Mouse (Mus musculus): ENCODE measurements at regions not wholly inside any gene's neighbourhood (a gene's known extent, or its start where the extent isn't known, plus 50 kb on each side); places are given as distances from the start of the nearest gene placed in this dataset.
A peak's percentile ranks its signal among the peaks of the same experiment; 100 is the strongest.

DNA sequence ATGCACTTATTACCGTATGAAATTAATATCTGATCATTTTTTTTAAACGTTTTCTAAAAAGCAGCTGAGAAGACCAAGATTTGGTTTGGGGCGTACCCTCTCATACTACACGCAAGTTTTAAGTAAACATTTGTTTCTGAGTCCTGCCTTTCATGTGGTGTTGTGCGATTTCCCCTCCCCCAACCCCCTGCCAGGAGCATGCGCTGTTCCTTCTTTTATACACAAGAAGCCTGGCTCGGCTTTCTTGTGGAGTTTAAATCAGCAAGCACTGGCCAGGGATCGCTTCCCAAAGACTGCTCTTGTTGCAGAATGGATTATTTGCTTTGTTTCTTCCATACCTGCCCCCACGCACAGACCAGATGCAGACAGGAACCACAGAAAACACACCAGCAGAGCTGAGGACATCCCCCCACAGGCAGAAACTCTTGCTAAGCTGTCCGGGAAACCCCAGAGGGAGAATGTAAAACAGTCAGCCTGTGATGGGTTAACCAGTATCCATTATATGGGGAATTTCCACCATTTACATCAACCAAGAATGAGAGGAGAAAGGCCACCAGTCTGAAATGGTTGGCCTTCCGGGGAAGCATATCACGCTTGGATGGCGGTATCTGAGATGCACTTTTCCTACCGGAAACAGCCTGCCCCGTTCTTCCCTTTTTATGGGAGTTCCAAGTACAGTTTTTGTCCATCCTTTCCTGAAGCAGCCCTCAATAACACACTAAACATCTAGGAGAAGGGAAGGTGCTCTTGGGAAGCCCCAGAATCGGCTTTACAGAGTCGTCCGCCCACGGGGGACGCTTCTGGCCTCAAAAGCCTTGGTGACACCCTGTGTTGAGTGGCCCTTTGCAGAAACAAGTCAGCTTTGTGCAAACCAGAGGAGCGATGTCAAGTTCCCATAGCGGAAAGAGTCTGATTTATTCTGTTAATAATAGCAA lies 91.3 kb downstream of the Tomm20 start:
- DNase-seq: no peak

DNA sequence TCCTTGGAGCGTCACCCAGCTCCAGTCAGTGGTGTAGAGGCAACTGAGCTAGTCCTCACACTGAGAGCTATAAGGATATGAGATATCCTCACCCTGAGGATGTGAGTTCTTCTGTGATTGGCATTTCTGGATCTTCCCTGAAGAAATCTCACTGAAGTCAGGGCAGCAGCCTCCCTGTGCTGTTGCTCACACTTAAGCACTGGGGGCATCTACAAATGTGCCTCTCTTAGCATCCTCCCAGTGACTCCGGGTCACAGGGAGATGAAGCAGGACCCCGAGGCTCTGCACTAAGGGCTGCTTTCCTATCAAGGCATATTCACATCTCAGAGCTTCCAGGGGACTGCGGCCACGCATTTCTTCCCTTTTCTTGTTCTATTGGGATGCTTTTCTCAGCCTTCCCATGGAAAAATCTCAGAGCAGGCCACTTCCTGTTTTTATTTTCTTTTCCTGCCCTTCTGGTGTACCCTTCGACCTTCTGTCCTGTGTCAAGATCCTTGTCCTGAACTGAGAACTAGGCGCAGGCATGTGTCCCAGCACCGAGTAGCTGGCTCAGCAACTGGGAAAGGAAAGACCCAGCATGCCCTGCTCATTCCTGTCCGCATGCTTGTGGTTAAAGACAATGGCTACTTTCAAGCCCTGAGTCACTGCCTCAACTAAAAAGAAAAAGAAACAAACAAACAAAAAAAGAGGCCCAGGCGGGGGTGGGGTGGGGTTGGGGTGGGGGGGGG lies 92.8 kb downstream of the Tomm20 start:
- no peak for DNase-seq

DNA sequence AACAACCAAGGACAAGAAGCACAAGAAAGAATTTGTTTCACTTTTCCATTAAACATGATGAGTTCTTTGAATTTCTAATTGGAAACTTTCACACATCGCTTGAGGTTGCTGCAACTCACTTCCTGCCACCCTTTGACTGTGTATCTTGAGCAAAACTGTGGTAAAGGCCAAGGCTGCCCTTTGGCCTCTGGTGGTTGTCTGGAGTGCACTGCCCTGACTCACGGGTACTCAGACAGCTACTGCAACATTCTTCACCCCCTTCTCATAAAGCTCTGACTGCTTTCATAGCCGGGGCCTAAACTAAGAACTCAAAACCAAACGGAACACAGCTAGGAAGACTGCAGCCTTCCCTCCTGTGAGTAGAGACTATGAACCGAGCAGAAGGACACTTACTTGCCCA lies 93.5 kb downstream of the Tomm20 start:
- DNase-seq: peak; percentile 76

GRCm38 (mm10) chr8:126851780-126852179 lies 93.9 kb downstream of the Tomm20 start:
- DNase-seq: no peak

GRCm38 (mm10) chr8:126850189-126850535 lies 95.5 kb downstream of the Tomm20 start:
- DNase-seq: no peak

- peak; percentile 82 for DNase-seq
Measured at GRCm38 (mm10) chr8:126849411-126850188, 96.0 kb downstream of the Tomm20 start.

DNA sequence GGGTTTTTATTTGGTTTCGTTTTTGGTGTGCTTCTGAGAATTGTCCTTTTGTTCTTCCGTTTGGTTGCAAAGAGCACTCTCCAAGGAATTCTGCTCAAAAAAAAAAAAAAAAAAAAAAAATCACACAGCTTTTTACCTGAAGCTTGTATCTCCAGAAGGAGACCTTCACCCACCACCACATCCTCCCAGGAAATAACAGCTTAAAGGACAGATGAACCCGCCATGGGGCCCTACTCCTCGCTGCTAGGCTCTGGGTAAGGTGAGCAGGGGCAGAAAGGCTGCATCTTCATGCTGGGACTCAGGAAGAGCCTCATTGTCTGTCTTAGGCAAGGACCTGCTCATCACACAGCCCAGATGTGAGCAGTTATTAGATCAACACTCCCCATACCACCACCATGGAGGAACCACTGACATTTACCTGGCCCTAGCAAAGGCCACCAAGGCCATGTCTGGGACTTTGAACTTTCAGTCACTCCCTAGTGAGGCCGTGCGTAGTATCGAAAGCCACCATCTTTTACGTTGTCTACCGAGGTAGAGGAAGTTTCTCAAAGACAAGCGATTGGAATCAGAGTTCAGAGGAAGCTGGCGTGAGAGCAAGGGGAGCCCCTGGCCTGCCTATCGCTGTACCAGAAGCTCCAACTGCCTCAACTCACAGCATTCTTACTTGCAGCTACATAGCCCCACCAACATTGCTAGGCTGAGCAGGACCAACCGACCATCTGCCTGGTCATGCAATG lies 97.1 kb downstream of the Tomm20 start:
- no peak for DNase-seq

GRCm38 (mm10) chr8:126847664-126848353 lies 97.8 kb downstream of the Tomm20 start:
- DNase-seq: peak; percentile 70

GRCm38 (mm10) chr8:126846188-126846565 lies 99.5 kb downstream of the Tomm20 start:
- DNase-seq: no peak

DNA sequence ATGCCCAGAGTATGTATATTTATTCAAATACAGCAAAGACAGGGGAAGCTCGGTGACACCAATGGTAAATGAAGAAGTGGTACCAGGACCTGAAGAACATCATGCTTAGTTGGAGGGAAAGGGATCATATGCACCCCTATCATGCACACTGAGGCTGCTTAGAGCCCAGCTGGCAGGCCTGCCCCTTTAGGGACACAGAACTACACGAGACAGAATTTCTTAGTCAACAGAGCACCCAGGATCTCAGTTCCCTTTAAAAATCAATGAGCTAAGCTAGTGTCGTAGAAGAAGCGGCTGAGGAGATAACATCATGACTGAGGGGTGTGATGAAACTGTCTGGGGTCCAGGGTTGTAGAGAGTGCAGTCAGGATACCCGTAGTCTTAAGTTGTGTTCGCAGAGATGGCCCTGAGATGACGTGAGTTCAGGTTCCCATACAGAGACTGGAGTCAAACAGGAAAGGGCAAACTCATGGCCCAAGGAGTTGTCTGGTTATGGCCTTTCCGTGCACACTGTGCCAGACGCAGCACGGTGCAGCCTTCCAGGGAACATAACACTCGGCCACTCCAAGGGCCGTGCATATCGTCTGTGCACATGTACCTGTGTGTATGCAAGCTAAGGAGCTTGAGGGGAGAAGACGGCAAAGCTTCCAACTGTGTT lies 100.0 kb downstream of the Tomm20 start:
- DNase-seq: no peak

DNA sequence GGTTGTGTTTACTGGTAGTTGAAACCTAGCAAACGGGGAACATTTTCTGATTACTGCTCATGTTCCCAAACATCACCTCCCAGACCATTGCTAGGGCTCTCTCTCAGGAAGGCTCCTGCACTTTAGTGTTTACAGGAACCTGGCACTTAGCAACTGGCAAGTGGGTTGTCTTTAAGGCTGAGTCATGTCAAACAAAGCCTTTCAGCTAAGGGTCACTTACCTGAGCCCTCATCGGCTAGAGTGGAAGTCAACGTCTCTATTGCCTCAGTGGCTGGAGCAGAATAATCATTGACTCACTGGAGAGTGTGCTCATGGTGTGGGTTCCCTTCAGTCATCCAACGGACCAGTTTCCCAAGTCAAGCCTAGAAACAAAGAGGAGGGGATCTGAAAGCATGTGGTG lies 101.0 kb downstream of the Tomm20 start:
- DNase-seq: no peak

- no peak for DNase-seq
Measured at GRCm38 (mm10) chr8:126841187-126841586, 104.5 kb downstream of the Tomm20 start.

GRCm38 (mm10) chr8:126839712-126840355 lies 105.8 kb downstream of the Tomm20 start:
- DNase-seq: peak; percentile 81

DNA sequence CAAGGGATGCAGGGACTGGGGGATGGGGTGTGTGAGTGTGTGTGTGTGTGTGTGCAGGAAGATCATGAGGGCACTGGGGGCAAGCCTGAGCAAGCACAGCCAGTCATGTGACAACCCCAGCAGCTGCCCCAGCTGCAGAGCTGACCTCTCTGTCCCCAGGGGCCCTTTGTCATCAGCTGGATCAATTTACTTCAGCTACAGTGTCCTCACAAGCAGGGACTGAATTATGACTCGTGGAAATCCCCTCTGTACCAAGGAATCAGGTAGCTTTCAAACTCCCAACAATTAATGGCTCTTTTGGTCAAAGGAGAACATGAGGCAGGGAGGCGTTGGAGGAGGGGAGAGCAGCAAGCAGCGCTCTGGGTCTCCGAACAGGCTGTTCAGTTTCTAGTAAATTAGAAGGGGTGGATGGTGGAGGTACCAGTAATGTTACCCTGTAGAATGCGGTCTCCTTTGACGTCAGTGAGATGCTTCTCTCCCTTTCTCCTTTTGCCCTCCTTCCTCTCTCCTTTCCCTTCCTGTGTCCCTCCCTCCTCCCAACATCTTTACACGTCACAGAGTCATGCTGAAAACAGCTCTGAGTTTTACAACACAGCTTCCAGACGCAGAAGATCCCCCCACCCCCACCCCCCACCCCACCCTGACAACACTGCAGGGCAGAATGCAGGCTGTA lies 106.5 kb downstream of the Tomm20 start:
- peak; percentile 67 for DNase-seq

GRCm38 (mm10) chr8:126838228-126838627 lies 107.4 kb downstream of the Tomm20 start:
- no peak for DNase-seq

DNA sequence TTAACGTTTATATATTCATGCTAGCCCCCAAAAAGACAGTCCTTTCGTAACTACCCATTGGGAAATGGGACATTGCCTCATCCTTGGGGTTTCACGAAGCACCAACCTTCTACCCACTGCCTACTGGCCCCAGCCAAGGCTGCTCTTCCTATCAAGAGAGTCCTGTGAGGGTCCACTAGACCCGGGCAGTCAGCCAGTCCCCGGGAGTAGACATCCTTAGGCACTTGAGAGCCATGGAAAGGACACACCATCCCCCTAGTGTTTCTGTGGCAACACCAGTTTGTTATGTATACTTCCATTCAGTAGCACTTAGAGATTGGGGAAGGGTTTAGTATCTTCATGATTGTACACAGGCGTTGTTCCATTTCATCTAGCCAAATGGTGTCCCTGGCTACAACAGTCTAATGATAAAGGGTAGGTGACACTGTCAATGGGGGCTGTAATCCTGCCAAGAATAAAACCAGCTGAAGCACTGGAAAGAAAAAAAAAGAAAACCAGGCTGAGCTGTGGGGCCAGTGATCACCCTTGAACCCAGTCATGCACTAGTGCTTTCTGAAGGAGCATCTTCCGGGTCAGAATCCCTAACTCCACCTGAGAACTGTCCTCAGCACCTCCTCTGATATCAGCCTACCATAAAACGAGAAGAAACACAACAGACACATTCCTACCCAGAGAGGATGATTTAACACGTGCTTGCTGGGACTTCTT lies 108.2 kb downstream of the Tomm20 start:
- DNase-seq: peak; percentile 49

- DNase-seq: no peak
Measured at GRCm38 (mm10) chr8:126835554-126835953, 110.1 kb downstream of the Tomm20 start.

- peak; percentile 46 for DNase-seq
Measured at GRCm38 (mm10) chr8:126833471-126834453, 111.9 kb downstream of the Tomm20 start.
